Mouse (Mus musculus): ENCODE results near the gene Slit2.

DNA sequence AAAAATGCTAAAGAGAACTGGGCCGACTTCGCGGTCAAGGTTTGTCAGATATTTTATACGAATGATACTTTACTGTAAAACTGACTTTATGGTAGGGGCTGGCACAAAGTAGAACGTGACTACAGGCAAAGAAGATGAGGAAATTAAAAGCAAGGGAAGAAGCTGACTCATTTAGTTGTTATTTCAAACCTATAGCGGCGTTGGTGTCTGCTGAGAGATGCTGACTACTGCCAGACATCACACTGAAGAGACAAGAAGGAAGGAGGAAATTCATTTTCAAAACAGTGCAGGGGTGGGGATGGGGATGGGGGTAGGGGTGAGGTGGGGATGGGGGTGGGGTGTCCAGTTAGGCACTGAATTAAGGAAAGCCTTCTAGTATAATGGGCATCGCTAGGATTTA is 987 bp upstream of the Slit2 start:
- TF ChIP-seq CTCF (IDR thresholded peaks at IDR 0.05; ENCODE audit: control insufficient read depth, insufficient read depth, insufficient read length) (no peak), USF1 (IDR thresholded peaks at IDR 0.05; ENCODE audit: low read depth) (no peak)

Data from C2C12 (cell line).